Mouse (Mus musculus) forebrain, embryonic 12.5 days (tissue): ENCODE measurements at regions not wholly inside any gene's neighbourhood (a gene's known extent, or its start where the extent isn't known, plus 50 kb on each side); places are given as distances from the start of the nearest gene placed in this dataset.

Experiments used
- ATAC-seq: fragments of 200-750 bp; cut with Nextera tagmentation; 2 replicates; pipeline ENCODE4 v1.8.0; 2017; ENCODE audit warnings: moderate TSS enrichment; ENCODE audit not compliant: low FRiP score
- H3K27ac ChIP-seq: fragments of 300-500 bp; sonication (generic); 2 replicates; pipeline ENCODE4 v1.5.1; 2016; ENCODE audit warnings: mild to moderate bottlenecking
- H3K27me3 ChIP-seq: fragments of 300-500 bp; sonication (generic); 2 replicates; pipeline ENCODE4 v1.6.1; 2016; ENCODE audit warnings: mild to moderate bottlenecking
- H3K36me3 ChIP-seq: fragments of 300-500 bp; sonication (generic); replicated peaks from 2 replicates; pipeline ENCODE4 v1.6.1; 2016; ENCODE audit warnings: mild to moderate bottlenecking
- H3K4me1 ChIP-seq: fragments of 300-500 bp; sonication (generic); 2 replicates; pipeline ENCODE4 v1.6.1; 2016
- H3K4me2 ChIP-seq: fragments of 300-500 bp; sonication (generic); 2 replicates; pipeline ENCODE4 v1.6.1; 2016; ENCODE audit warnings: mild to moderate bottlenecking, moderate library complexity
- H3K4me3 ChIP-seq: fragments of 300-500 bp; sonication (generic); replicated peaks from 2 replicates; pipeline ENCODE4 v1.5.1; 2016; ENCODE audit warnings: mild to moderate bottlenecking
- H3K9ac ChIP-seq: fragments of 300-500 bp; sonication (generic); 2 replicates; pipeline ENCODE4 v1.6.1; 2016; ENCODE audit warnings: mild to moderate bottlenecking
- H3K9me3 ChIP-seq: fragments of 300-500 bp; sonication (generic); 2 replicates; pipeline ENCODE4 v1.6.1; 2016
- WGBS: fragments of 180-500 bp; shearing (Covaris S2); methylation state at CpG from one replicate; pipeline ENCODE4 v1.1.7; 2016; 5-methylcytosine and 5-hydroxymethylcytosine counted together

DNA sequence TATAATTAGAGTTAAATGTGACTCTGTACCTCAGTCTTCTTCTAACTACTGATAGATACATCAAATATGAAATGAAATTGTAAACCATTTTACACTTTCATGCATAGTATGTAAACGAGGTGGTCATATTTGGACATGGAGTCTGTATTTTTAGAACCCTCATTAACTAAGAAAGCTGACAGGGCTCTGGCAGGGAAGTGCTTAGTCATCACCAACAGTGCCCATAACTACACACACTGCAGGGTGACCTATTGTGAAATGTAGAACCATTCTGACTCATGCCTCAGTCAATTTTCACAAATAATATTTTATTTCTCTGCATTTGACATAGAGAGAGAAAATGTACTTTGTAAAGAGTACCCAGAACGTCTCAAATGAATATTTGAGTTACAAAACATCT lies 118.9 kb upstream of the Robo2 start:
- Histone ChIP-seq H3K27me3 (no peaks in the 10 kb centered on the region), H3K9ac (no peak overlapping the region), H3K36me3 (no peaks in the 10 kb centered on the region), H3K4me3 (no peak overlapping the region), H3K4me2 (no peak overlapping the region), H3K9me3 (no peaks in the 10 kb centered on the region), H3K4me1 (no peaks in the 10 kb centered on the region), H3K27ac (no peak overlapping the region)
- WGBS: 70% methylated on average over 2 of the region's 2 CpGs
- no peak for ATAC-seq

DNA sequence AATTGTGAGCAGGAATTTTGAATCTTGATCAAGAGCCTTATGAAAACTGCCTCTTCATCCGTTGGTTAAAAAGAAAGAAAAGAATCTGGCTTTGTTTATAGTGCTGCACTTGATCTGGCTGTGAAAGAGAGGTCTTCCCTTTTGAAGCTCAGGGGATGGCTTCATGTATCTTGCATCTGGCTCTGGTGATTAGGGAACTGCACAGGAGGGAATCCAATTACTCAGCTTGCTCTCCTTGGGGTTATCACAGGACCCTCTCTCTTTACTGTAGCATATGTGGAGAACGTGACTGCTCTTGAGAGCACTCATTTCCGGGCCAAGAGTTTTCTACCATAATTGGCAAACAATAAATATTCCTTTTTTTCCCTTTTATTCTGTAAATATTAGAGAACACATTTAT lies 116.6 kb upstream of the Robo2 start:
- ATAC-seq: no peak

DNA sequence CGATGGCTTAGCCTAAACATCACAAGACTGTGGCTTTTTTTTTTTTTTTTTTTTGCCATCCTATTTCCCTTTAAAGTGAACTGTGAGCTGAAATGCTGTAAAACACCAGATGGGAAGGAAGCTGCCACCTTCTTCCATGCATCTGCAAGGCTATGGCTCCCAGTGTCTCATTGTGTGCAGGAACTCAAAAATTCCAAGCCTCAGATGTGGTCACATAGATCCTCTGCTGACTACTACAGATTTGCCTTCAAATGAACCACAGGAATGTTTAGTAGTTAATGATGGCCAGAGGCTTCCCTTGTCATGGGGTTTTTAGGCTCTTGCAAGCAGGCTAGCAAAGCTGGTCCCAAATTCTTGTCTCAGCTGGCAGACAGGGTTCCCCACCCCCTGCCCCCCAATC lies 114.9 kb upstream of the Robo2 start:
- 85% methylated on average over 1 of the region's 1 CpGs for WGBS
- H3K4me3 ChIP-seq: no peak overlapping the region
- no peaks in the 10 kb centered on the region for H3K4me1 ChIP-seq
- no peaks in the 10 kb centered on the region for H3K9me3 ChIP-seq
- no peaks in the 10 kb centered on the region for H3K36me3 ChIP-seq
- ATAC-seq: no peak
- H3K27ac ChIP-seq: no peak overlapping the region
- no peak overlapping the region for H3K4me2 ChIP-seq
- no peaks in the 10 kb centered on the region for H3K27me3 ChIP-seq
- no peak overlapping the region for H3K9ac ChIP-seq

More for the DNA sequence above, 116.6 kb upstream of the Robo2 start:
- H3K27me3 ChIP-seq: no peaks in the 10 kb centered on the region
- H3K4me3 ChIP-seq: no peak overlapping the region
- no peaks in the 10 kb centered on the region for H3K36me3 ChIP-seq
- H3K4me2 ChIP-seq: no peak overlapping the region
- H3K9ac ChIP-seq: no peak overlapping the region
- 39% methylated on average over 3 of the region's 3 CpGs for WGBS
- H3K27ac ChIP-seq: no peak overlapping the region
- no peaks in the 10 kb centered on the region for H3K9me3 ChIP-seq
- no peaks in the 10 kb centered on the region for H3K4me1 ChIP-seq

DNA sequence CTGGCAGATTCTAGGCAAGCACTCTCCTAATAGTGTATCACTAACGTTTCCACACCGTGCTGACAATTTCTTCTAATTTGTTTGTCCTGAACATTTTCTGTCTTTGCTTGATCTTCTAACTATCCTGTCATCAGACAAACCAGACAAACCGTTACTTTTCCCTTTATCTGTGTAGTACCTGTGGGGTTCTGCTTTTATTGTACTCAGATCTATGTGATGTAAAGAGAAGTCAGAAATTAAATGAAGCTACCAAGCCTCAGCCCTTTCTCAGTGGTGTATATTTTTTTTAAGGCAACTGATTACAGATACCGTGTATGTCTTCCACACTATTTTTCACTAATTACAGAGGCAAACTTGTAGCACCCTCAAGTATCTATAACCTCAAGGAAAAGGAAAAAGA lies 108.9 kb upstream of the Robo2 start:
- Histone ChIP-seq H3K9ac (no peak overlapping the region), H3K9me3 (no peaks in the 10 kb centered on the region), H3K4me2 (no peak overlapping the region), H3K4me1 (no peaks in the 10 kb centered on the region), H3K36me3 (no peaks in the 10 kb centered on the region), H3K27ac (no peak overlapping the region), H3K27me3 (no peaks in the 10 kb centered on the region), H3K4me3 (no peak overlapping the region)
- no peak for ATAC-seq
- WGBS: 83% methylated on average over 4 of the region's 4 CpGs

DNA sequence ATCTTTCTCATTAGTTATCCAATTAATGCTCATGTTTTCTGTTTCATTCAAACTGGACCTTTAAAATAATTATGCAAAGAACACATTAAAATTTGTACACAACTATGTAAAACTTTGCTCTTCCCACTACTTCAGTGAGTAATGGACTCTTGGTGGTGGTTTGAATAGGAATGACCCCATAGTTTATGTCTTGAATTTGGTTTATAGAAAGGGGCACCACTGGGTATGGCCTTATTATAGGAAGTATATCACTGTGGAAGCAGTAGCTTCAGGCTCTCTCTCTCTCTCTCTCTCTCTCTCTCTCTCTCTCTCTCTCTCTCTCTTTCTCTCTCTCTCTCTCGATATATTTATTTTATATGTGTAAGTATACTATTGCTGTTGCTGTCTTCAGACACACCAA lies 106.3 kb upstream of the Robo2 start:
- no peaks in the 10 kb centered on the region for H3K4me1 ChIP-seq
- H3K4me2 ChIP-seq: no peak overlapping the region
- H3K4me3 ChIP-seq: no peak overlapping the region
- H3K9me3 ChIP-seq: no peaks in the 10 kb centered on the region
- H3K9ac ChIP-seq: no peak overlapping the region
- no peaks in the 10 kb centered on the region for H3K36me3 ChIP-seq
- no peak overlapping the region for H3K27ac ChIP-seq
- H3K27me3 ChIP-seq: no peaks in the 10 kb centered on the region
- ATAC-seq: no peak
- 83% methylated on average over 1 of the region's 1 CpGs for WGBS

DNA sequence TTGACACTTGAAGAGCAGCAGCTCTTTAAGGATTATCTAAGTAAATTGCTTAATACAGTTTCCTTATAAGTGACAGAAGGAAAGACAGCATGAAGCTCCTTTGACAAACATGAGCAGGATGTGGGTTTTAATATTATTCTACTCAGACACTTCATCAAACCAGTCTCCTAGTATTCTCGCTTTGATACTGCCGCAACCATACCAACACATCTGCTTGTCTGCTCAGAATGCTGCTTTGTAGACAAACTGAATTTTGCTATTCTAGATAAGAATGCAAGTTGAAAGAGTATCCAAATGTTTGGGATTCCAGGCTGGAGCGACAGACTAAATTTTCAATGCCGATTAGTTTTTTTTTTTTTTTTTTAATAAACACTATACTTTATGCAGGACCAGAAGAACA lies 105.7 kb upstream of the Robo2 start:
- Histone ChIP-seq H3K4me1 (no peaks in the 10 kb centered on the region), H3K27ac (no peak overlapping the region), H3K9ac (no peak overlapping the region), H3K36me3 (no peaks in the 10 kb centered on the region), H3K4me2 (no peak overlapping the region), H3K27me3 (no peaks in the 10 kb centered on the region), H3K9me3 (no peaks in the 10 kb centered on the region), H3K4me3 (no peak overlapping the region)
- no peak for ATAC-seq
- WGBS: 91% methylated on average over 4 of the region's 4 CpGs

DNA sequence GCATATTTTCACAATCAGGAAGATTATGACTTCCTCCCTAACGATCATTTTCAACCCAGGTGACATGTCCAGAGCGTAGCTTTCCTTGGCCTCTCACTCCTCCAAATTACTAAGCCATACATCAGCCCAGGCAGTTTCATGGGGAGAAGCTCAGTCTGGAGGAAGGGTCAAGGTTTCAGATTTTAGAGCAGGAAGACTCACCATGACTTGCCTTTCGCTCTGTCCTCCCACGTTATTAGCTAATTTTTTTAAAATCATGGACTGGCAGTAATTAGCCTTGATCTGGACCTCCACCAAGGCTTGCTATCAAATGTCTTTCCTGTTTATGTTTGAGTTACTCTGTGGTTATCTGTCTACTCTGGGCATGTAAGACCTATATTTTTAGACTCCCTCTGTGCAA lies 102.9 kb upstream of the Robo2 start:
- H3K4me1 ChIP-seq: no peaks in the 10 kb centered on the region
- 77% methylated on average over 4 of the region's 4 CpGs for WGBS
- no peaks in the 10 kb centered on the region for H3K9me3 ChIP-seq
- H3K27me3 ChIP-seq: no peaks in the 10 kb centered on the region
- H3K27ac ChIP-seq: no peak overlapping the region
- no peaks in the 10 kb centered on the region for H3K36me3 ChIP-seq
- H3K4me2 ChIP-seq: no peak overlapping the region
- no peak overlapping the region for H3K9ac ChIP-seq
- no peak overlapping the region for H3K4me3 ChIP-seq
- no peak for ATAC-seq

DNA sequence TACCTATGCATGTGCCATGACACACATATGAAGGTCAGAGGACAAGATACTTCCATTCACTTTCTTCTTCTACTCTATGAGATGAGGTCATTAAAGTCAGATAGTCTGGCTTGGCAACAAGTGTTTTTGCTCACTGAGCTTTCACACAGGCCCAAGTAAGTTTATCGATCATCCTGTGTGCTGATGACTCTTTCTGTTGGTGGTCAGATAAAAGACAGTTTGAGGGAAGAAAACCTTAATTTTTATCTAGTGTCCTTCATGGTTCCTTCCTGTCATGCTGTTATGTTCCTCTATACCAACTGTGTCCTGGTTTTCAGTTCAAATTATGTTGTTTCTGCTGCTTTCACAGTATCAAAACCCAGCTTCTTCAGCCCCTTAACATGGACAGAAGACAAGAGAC lies 98.8 kb upstream of the Robo2 start:
- Histone ChIP-seq H3K4me3 (no peak overlapping the region), H3K9me3 (no peaks in the 10 kb centered on the region), H3K27me3 (no peaks in the 10 kb centered on the region), H3K36me3 (no peaks in the 10 kb centered on the region), H3K4me2 (no peak overlapping the region), H3K9ac (no peak overlapping the region), H3K27ac (no peak overlapping the region), H3K4me1 (no peaks in the 10 kb centered on the region)
- WGBS: 96% methylated on average over 1 of the region's 1 CpGs
- no peak for ATAC-seq

DNA sequence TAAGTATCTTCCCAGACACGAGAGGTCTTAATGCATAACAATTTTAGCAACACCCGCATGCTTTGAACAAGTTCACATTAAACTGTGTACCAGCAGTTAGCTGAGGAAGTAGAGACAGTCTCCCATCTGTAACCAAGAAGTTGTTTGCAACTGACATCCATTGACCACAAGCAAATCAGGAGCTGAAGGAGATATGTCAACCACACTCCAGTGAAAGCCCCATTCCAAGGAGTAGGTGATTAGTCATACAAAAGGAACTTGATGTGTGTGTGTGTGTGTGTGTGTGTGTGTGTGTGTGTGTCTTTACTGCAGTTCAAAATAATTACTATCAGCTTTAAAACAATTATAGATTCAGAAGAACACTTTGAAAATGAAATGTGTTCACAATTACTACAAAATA lies 97.9 kb upstream of the Robo2 start:
- no peak overlapping the region for H3K27ac ChIP-seq
- WGBS: 93% methylated on average over 2 of the region's 2 CpGs
- H3K36me3 ChIP-seq: no peaks in the 10 kb centered on the region
- no peak for ATAC-seq
- no peak overlapping the region for H3K4me2 ChIP-seq
- no peaks in the 10 kb centered on the region for H3K4me1 ChIP-seq
- H3K9me3 ChIP-seq: no peaks in the 10 kb centered on the region
- H3K27me3 ChIP-seq: no peaks in the 10 kb centered on the region
- no peak overlapping the region for H3K4me3 ChIP-seq
- H3K9ac ChIP-seq: no peak overlapping the region

DNA sequence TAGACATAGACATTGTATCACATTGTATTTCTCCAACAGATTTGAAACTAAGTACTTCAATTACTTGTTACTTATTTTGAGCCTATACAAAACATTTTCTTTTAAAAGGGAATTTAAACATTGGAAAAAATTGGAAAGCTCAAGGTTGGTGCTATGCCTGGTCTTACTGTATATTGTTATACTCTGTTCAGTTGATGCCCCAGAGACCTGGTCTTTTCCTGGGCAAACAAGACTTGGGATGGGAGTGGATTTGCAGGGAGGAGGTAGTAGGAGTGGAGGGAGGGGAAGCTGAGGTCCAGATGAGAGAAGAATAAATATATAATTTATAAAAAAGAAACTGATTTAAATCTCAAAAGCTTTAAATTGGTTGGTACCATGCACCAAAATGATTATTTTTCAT lies 95.1 kb upstream of the Robo2 start:
- no peaks in the 10 kb centered on the region for H3K36me3 ChIP-seq
- H3K9me3 ChIP-seq: no peaks in the 10 kb centered on the region
- H3K27ac ChIP-seq: no peak overlapping the region
- H3K27me3 ChIP-seq: no peaks in the 10 kb centered on the region
- ATAC-seq: no peak
- no peak overlapping the region for H3K4me2 ChIP-seq
- no peaks in the 10 kb centered on the region for H3K4me1 ChIP-seq
- H3K9ac ChIP-seq: no peak overlapping the region
- no peak overlapping the region for H3K4me3 ChIP-seq

DNA sequence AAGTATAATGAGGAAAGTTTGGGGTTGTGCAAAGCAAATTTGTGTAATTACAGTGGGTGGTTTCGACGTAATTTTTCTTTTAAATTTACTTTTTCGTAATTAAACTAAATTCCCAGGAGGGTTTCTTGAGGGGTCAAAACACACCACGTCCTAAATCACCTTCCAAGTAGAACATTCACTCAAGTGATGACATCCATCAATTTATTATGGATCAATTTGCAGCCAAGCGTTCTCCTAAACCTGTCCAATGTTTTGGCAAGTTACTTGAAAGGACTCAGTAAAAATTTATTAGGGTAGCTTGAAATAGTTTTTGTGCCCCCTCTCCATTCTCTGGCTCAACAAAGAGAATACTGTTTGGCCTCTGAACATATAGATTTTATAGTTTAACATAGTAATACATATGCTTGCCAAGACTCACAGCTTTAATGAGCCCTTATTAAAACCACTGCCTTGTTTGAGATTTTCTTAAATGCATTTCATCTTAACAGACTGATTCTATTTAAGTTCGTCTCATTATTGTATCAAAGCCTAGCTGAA lies 94.6 kb upstream of the Robo2 start:
- no peak overlapping the region for H3K4me3 ChIP-seq
- ATAC-seq: no peak

DNA sequence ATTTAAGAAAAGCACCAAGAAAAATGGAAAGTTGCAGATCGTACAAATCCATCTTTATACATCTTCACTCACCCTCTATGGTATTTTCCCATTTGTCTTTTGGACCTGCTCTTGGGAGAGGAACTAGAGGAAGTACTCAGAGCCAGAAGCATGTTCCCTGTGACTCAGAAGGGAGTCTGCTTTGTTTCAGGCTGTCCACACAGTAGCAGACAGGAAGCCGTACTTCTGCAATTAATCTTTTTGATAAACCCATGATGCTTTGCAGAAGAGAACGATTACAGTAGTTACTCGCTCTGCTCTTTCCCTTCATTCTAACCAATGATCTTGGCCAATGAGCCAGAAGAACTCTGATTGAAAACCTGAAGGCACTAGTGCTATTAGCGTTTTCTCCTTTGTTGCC lies 92.8 kb upstream of the Robo2 start:
- Histone ChIP-seq H3K9ac (no peak overlapping the region), H3K36me3 (no peaks in the 10 kb centered on the region), H3K27me3 (no peaks in the 10 kb centered on the region), H3K4me2 (no peak overlapping the region), H3K27ac (no peak overlapping the region), H3K4me1 (no peaks in the 10 kb centered on the region), H3K9me3 (no peaks in the 10 kb centered on the region), H3K4me3 (no peak overlapping the region)
- WGBS: 90% methylated on average over 5 of the region's 5 CpGs
- ATAC-seq: no peak

More for the DNA sequence above, 94.6 kb upstream of the Robo2 start:
- H3K36me3 ChIP-seq: no peaks in the 10 kb centered on the region
- 64% methylated on average over 6 of the region's 6 CpGs for WGBS
- no peak overlapping the region for H3K4me2 ChIP-seq
- H3K9ac ChIP-seq: no peak overlapping the region
- no peak overlapping the region for H3K27ac ChIP-seq
- no peaks in the 10 kb centered on the region for H3K27me3 ChIP-seq
- H3K9me3 ChIP-seq: no peaks in the 10 kb centered on the region
- no peaks in the 10 kb centered on the region for H3K4me1 ChIP-seq

DNA sequence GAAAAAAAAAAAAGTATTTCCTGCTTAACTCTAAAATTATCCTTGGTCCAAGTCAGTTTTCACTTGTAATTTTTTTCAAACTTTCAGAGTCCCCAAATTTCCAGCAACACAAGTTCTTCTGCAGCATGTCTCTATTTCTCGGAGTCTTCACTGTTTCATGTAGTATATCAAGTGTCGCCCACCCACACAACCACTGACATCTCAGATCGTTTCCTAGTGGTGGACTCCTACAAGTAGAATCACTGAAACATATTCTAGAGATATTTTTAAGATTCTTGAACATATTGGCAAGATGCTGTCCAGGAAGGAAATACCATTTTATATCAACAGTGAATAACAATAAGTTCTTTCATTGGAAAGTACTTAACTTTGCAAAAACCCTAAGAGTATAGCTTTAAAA lies 89.1 kb upstream of the Robo2 start:
- no peaks in the 10 kb centered on the region for H3K36me3 ChIP-seq
- no peak overlapping the region for H3K27ac ChIP-seq
- H3K4me3 ChIP-seq: no peak overlapping the region
- no peak for ATAC-seq
- H3K9me3 ChIP-seq: no peaks in the 10 kb centered on the region
- H3K9ac ChIP-seq: no peak overlapping the region
- 86% methylated on average over 3 of the region's 3 CpGs for WGBS
- H3K4me1 ChIP-seq: no peaks in the 10 kb centered on the region
- H3K4me2 ChIP-seq: no peak overlapping the region
- no peaks in the 10 kb centered on the region for H3K27me3 ChIP-seq
